Comparison of ENCODE assay signal across 16 mouse cellular contexts in genomic region chr16:87853451-87854085, GRCm38 (mm10).
"Had no signal": no experiment of that assay in that cellular context is flagged by ENCODE, and none has a peak within 500 bp of the region (broad histone marks: within the 10 kb centered on the region; RNA-seq: fewer than 3 reads in every experiment).

No protein-coding gene starts in this region.

- H3K9ac ChIP-seq: neural tube, embryonic 12.5 days; neural tube, embryonic 13.5 days; stomach, embryonic 15.5 days had no signal

- H3K36me3 ChIP-seq: neural tube, embryonic 12.5 days; neural tube, embryonic 13.5 days; stomach, embryonic 15.5 days had no signal

- DNase-seq: retina, postnatal 1 day; right cerebral cortex, adult 18-20 months; right cerebral cortex, postnatal 14 days; right cerebral cortex, postnatal 25 days; right cerebral cortex, postnatal 4 days; spleen, adult 18-20 months; thymus, adult 18-20 months; thymus, adult 2 months; thymus, postnatal 14 days; thymus, postnatal 25 days; thymus, postnatal 36 days; thymus, postnatal 4 days had no signal

- H3K27me3 ChIP-seq: neural tube, embryonic 12.5 days; neural tube, embryonic 13.5 days; stomach, embryonic 15.5 days had no signal

- H3K9me3 ChIP-seq: neural tube, embryonic 12.5 days; neural tube, embryonic 13.5 days; stomach, embryonic 15.5 days had no signal

- H3K4me1 ChIP-seq: neural tube, embryonic 12.5 days; neural tube, embryonic 13.5 days; stomach, embryonic 15.5 days had no signal

- H3K4me3 ChIP-seq: neural tube, embryonic 12.5 days; neural tube, embryonic 13.5 days; stomach, embryonic 15.5 days had no signal

- H3K4me2 ChIP-seq: neural tube, embryonic 12.5 days; neural tube, embryonic 13.5 days; stomach, embryonic 15.5 days had no signal

- H3K27ac ChIP-seq: neural tube, embryonic 12.5 days; neural tube, embryonic 13.5 days; stomach, embryonic 15.5 days; stomach, postnatal 0 days had no signal
